Mouse (Mus musculus) heart, postnatal 0 days (tissue): ENCODE data around the gene Slc12a4.

ENCODE experiments used
- CTCF ChIP-seq: IDR thresholded peaks from 2 replicates; pipeline ENCODE4 v1.5.1; 2016; ENCODE audit warnings: antibody characterized with exemption, control low read depth, low read depth
- EP300 ChIP-seq: IDR thresholded peaks from 2 replicates; pipeline ENCODE4 v1.6.1; 2016; ENCODE audit warnings: antibody characterized with exemption, low read depth

DNA sequence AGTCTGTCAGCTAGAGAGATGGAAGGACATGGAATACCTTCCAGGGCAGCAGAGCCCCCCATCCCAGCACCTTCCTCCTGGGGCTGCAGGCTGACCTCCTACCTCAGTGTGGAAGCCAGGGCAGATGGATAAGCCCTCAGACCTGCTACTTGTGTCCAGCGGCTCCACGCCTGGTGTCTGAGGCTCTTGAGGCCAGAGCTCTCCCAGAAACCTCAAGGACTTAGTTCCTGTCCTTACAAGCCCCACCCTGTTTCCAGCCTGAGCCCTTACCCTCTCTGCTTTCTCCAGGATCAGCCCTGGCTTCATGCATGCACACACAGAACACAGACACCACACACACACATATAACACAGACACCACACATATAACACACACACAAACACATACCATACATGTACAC lies 25.6 kb upstream of the Slc12a4 start:
- TF ChIP-seq EP300, result no peak
- TF ChIP-seq CTCF, result no peak
